Mouse (Mus musculus): ENCODE results near the gene 4933425L06Rik. TPM values are rescaled to one million over a fixed set of nuclear protein-coding genes. Genes with fewer than 3 reads are reported as not detected.

Gene 4933425L06Rik
- polyA plus RNA-seq, 1 experiment from 2014 or later: not detected

DNA sequence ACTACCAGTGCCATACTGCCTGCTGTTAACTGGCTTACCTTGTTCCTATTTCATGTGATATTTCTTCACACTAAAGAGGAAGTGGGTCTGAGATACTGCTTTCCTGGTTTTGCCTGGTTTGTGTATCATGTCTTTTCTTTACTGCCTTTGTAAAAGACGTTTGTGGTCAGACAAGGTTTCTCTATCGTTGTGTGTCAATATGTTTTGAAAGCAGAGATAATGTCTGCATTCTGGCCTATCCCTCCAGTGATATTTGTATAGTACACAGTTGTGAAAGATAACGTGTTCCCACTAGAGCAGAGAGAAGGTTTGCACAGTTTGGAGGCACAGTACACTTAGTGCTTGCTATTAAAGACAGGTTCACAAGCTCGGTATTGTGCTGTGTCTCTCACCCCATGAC lies 58.0 kb downstream of the 4933425L06Rik start:
- Histone ChIP-seq H3K9me3 (replicated peaks) (no peaks in the 10 kb centered on the region), H3K4me1 (peaks cover 15% of the 10 kb centered on the region), H3K4me3 (no peak overlapping the region), H3K27me3 (replicated peaks) (no peaks in the 10 kb centered on the region), H3K4me2 (0 out of 2 replicates have a peak overlapping the region, but pooled peaks have one; percentile 8), H3K27ac (no peak overlapping the region), H3K36me3 (no peaks in the 10 kb centered on the region), H3K9ac (no peak overlapping the region)
- 8% methylated on average over 4 of the region's 4 CpGs for WGBS (ENCODE audit: insufficient replicate concordance)
- ATAC-seq: peak; percentile 87

DNA sequence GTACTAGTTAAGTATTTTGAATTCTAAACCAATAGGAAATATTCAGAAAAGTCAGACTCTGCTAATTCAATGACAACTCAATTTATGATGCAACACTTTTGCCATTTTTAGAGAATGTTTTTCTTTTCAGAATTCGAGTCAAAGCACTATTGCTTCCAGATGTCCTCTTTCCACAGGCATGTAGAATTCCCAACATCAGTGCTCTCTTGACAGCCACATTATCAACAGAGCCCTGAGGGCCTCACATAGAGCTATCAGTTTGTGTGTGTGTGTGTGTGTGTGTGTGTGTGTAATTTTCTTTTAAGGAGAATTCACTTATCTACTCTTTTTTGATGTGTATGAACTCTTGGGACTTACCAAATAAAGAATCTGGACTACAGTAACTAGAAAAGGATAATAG lies 64.9 kb downstream of the 4933425L06Rik start:
- ATAC-seq: no peak
- Histone ChIP-seq H3K9ac (no peak overlapping the region), H3K27me3 (replicated peaks) (no peaks in the 10 kb centered on the region), H3K27ac (no peak overlapping the region), H3K9me3 (replicated peaks) (no peaks in the 10 kb centered on the region), H3K4me3 (no peak overlapping the region), H3K4me2 (no peak overlapping the region), H3K4me1 (no peaks in the 10 kb centered on the region), H3K36me3 (no peaks in the 10 kb centered on the region)
- 25% methylated on average over 1 of the region's 1 CpGs for WGBS (ENCODE audit: insufficient replicate concordance)

DNA sequence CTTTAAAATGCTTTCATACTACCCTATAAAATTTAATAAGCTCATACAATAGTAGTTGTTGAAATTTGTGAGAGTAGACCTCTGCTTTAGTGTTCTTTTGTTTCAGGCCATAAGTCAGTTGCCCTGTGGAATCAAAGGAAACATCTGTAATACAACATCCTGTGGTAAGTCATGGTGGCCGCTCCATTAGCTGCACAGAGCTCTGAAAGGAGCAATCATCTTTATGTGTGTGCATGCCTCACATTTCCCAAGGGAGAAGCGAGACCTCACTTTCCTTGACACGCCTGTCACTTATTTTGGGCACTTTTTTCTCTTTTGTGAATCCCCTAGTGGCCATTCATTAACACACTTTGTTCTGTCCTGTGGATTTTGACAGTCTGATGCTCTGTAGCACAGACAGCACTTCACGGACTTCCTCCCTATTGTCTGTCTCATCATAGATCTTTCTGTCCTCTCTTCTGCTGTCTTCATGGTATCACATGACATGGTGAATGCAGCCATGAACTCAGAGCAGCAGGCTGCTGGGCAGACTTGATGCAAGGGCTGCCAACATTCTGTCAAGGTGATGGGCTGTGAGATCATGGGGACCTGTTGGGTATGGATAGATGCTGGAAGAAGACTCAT lies 66.0 kb downstream of the 4933425L06Rik start:
- ATAC-seq: peak; percentile 70

DNA sequence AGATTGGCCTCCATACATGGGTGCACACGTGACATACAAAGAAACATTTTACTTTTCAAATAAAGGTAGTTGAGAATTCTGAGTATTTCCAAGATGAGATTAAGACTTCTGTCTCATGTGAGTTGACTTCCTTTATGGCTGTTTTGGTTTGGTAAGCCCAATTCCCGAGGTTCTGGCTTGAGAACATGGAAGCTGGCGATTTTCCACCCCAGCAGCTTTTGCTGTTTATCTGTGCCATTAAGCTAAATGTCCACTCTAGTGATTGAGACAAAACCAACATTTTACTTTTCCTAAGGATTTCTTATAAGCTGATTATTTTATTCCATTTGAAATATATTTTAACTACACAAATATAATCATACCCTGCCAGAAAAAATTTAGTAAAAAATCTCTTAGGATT lies 68.1 kb downstream of the 4933425L06Rik start:
- ATAC-seq: no peak
- H3K4me3 ChIP-seq: no peak overlapping the region
- H3K9me3 ChIP-seq (replicated peaks): no peaks in the 10 kb centered on the region
- H3K9ac ChIP-seq: no peak overlapping the region
- no peaks in the 10 kb centered on the region for H3K36me3 ChIP-seq
- no peak overlapping the region for H3K27ac ChIP-seq
- 76% methylated on average over 3 of the region's 3 CpGs for WGBS (ENCODE audit: insufficient replicate concordance)
- no peak overlapping the region for H3K4me2 ChIP-seq
- H3K4me1 ChIP-seq: no peaks in the 10 kb centered on the region
- no peaks in the 10 kb centered on the region for H3K27me3 ChIP-seq (replicated peaks)

More for the DNA sequence above, 66.0 kb downstream of the 4933425L06Rik start:
- peak overlapping the region; percentile 16; the same call in 1 of the 2 replicates for H3K27ac ChIP-seq
- no peaks in the 10 kb centered on the region for H3K9me3 ChIP-seq (replicated peaks)
- no peaks in the 10 kb centered on the region for H3K4me1 ChIP-seq
- no peaks in the 10 kb centered on the region for H3K27me3 ChIP-seq (replicated peaks)
- WGBS (ENCODE audit: insufficient replicate concordance): 30% methylated on average over 4 of the region's 4 CpGs
- H3K4me2 ChIP-seq: no peak overlapping the region
- no peak overlapping the region for H3K4me3 ChIP-seq
- H3K9ac ChIP-seq: no peak overlapping the region
- H3K36me3 ChIP-seq: no peaks in the 10 kb centered on the region

DNA sequence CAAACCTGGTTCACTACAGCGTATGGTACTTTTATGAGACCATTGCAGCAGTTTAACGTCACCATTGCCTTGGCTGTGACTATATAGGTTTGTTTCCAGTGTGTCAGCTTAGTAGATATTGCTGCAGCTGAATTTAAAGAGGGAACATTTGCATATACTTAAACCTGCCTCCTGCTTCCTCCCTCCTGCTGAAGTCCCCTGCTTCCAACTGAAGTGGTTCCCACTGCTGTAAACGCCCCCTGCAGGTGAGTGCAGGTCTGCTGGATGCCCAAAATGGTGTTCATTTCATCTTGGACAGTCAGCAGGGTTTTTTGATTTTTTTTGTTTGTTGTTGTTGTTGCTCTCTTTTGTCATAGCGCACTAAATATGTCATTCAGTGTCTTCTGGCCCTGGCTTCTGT lies 72.0 kb downstream of the 4933425L06Rik start:
- H3K9ac ChIP-seq: no peak overlapping the region
- no peaks in the 10 kb centered on the region for H3K9me3 ChIP-seq (replicated peaks)
- 57% methylated on average over 4 of the region's 4 CpGs for WGBS (ENCODE audit: insufficient replicate concordance)
- H3K4me1 ChIP-seq: no peaks in the 10 kb centered on the region
- no peaks in the 10 kb centered on the region for H3K36me3 ChIP-seq
- H3K4me3 ChIP-seq: no peak overlapping the region
- H3K27ac ChIP-seq: no peak overlapping the region
- no peak overlapping the region for H3K4me2 ChIP-seq
- no peaks in the 10 kb centered on the region for H3K27me3 ChIP-seq (replicated peaks)
- ATAC-seq: no peak

DNA sequence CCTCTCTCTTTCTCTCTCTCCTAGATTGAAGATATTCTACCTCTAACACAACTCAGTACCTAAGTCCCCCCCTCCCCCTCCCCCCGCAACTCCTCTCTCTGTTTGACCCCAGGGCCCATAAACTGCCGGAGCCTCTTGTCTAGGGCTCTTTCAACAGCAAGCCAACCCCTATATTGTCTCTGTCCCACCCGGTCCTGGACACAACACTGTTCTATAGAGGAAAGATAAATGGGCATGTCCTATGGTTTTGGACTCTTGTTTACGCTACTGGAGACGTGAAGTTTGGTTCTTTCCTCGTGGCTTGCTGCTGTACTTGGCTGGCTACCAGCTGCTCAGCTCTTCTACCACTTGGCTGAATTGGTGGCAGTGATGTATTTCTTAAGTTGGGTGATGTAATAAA lies 83.5 kb downstream of the 4933425L06Rik start:
- no peaks in the 10 kb centered on the region for H3K9me3 ChIP-seq (replicated peaks)
- H3K9ac ChIP-seq: no peak overlapping the region
- no peak for ATAC-seq
- H3K27ac ChIP-seq: no peak overlapping the region
- no peaks in the 10 kb centered on the region for H3K4me1 ChIP-seq
- WGBS (ENCODE audit: insufficient replicate concordance): 57% methylated on average over 6 of the region's 6 CpGs
- H3K4me3 ChIP-seq: no peak overlapping the region
- H3K27me3 ChIP-seq (replicated peaks): no peaks in the 10 kb centered on the region
- no peaks in the 10 kb centered on the region for H3K36me3 ChIP-seq
- no peak overlapping the region for H3K4me2 ChIP-seq

Other genes with a start within 250 kb of the 4933425L06Rik start
- not detected in 2 replicates for gene Shisal2b, start 218.2 kb upstream of the 4933425L06Rik start, polyA plus RNA-seq (2016; fragmentation: Nextera tagmentation; extraction: Ambion mirVana)
- gene Rgs7bp, start 27.2 kb upstream of the 4933425L06Rik start, polyA plus RNA-seq (2016; fragmentation: Nextera tagmentation; extraction: Ambion mirVana): 0.54 and 0.64 TPM in 2 replicates
- 1.2 and 1.6 TPM in 2 replicates for gene Rnf180, start 212.7 kb downstream of the 4933425L06Rik start, polyA plus RNA-seq (2016; fragmentation: Nextera tagmentation; extraction: Ambion mirVana)

Measured in liver, embryonic 12.5 days (tissue).